Mouse (Mus musculus): ENCODE data around the gene Mfsd14a. TPM values are rescaled to one million over a fixed set of nuclear protein-coding genes. Genes with fewer than 3 reads are reported as not detected.

The Mfsd14a gene
- polyA plus RNA-seq (2017; shearing (Covaris generic)): 136 TPM

DNA sequence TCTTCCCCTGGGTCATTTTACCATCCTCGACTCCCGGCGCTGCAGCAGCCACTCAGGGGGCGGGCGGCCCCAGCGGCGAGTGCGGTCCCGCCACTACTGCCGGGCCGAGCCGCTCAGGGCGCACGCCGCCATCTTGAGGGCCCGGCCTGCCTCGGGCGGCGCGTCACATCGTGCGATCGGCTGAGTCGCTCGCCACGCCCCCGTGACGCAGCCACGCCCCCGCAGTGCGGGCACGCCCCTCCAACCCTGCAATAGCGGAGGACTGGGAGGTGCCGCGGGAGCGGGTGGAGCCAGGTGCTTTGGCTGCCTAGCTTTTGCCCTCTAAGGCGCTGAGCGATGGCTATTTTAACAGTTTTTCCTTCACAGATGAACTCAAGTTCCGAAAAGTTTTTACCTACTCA lies at the start of gene Mfsd14a:
TSS of gene Mfsd14a (minus strand) at position 215 of the 401 bp plus-strand sequence.

DNA sequence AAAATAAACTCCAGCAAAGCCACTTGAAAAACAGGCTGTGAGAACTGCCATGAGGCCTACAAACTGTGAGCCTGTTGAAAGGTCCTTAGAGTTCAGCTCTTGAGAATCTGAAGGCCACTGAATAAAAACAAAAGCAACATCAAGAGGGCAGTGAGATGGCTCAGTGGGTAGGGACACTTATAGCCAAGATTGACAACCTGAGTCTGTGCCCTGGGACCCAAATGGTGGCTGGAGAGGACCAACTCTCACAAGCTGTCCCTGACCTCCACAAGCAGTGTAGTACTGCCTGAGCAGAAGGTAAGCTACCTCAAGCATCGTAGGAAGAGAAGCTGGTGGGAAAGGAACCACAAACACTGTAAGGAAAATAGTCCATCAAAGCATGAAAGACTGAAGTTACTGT lies 18.7 kb upstream of the Mfsd14a start, which contains the start of gene Gm43191:
TSS of gene Gm43191 (minus strand) at position 101 of the 400 bp plus-strand sequence.

DNA sequence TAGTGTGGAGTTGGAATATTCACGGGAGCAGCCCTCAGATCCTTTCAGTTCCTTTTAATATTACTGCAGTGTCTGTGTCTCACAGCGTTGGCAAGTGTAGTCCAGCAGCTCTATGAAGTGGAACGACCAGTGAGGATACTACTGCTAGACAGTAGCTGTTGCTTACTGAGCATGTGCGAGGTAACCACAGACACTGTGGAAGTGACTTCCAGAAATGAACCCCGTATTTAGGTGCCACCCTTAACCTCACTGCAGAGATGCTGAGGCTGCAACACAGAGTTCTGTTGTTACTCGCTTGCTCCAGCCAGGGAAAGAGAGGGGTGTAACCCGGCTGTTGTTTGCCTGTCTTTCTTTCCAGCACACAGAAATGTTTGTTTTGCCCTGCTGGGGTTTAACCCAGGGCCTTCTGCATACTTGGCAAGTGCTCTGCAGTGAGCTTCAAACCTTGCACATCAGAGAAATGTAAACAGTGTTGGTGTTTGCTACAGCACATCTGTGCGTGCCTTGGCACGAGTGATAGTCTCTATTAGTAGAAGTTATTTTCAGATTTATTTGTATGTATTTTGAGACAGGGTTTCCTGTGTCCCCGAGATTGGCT lies 48.1 kb downstream of the Mfsd14a start, which contains the start of gene Trmt13:
TSS of gene Trmt13 (minus strand) at position 293 of the 598 bp plus-strand sequence.

DNA sequence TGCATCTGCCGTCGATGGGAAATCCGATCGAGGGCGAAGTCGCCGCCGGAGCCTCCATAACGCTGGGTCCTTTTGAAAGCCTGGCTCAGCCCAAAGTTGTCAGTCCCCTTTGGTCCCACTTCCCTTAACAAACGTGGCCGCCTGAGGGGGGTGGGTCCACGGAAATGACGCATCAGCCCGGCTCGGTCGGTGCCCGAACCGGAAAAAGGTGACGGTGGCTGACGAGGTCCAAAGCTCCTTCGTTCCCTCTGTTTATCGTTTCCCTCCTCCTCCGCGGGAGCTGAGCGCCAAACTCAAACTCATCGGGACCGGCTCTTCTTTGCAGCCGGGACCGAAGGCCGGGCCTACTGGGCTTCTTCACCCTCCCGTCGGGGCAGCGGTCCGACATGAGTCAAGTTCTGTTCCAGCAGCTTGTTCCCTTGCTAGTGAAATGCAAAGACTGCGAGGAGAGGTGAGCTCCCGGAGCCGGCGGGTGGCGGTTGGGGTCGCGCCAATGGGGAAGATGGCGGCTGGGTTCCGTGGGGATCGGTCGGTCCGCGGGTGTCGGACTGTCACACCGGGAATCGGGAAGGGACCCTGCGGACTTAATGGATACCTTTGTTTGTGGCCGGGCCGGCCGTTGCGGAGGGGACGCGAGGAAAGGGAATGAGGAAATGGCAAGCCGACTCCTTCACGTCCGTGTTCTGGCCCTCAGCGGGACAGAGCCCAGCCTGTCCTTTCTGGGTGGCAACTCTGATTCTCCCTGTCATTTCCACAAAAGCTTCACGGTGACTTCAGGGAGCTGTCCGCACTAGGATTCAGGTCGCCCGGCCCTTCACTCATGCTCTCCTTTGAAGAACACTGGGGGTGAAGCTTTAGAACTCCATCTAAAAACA lies 67.5 kb downstream of the Mfsd14a start, which contains the start of gene Sass6:
TSS of gene Sass6 (plus strand) at position 255 of the 875 bp plus-strand sequence.

Other genes starting within 250 kb of the Mfsd14a start
- gene Cdc14a, start 238.6 kb downstream of the Mfsd14a start, polyA plus RNA-seq (2017; shearing (Covaris generic)): 15.8 TPM
- gene Rtca, start 154.5 kb downstream of the Mfsd14a start, polyA plus RNA-seq (2017; shearing (Covaris generic)): 28.1 TPM
- gene Dbt, start 149.6 kb downstream of the Mfsd14a start, polyA plus RNA-seq (2017; shearing (Covaris generic)): 12.2 TPM
- 0.41 TPM for gene Lrrc39, start 99.7 kb downstream of the Mfsd14a start, polyA plus RNA-seq (2017; shearing (Covaris generic))
- gene Sass6, start 67.7 kb downstream of the Mfsd14a start, polyA plus RNA-seq (2017; shearing (Covaris generic)): 4.4 TPM
- gene Trmt13, start 48.1 kb downstream of the Mfsd14a start, polyA plus RNA-seq (2017; shearing (Covaris generic)): 42.9 TPM
- gene Gm43191, start 18.6 kb upstream of the Mfsd14a start, polyA plus RNA-seq (2017; shearing (Covaris generic)): not detected
- 21.3 TPM for gene Slc35a3, start 50.2 kb upstream of the Mfsd14a start, polyA plus RNA-seq (2017; shearing (Covaris generic))
- gene Agl, start 145.5 kb upstream of the Mfsd14a start, polyA plus RNA-seq (2017; shearing (Covaris generic)): 3.6 TPM
- 15.5 TPM for gene Frrs1, start 196.8 kb upstream of the Mfsd14a start, polyA plus RNA-seq (2017; shearing (Covaris generic))